Mouse (Mus musculus): ENCODE measurements around the gene Grm4. TPM values are rescaled to one million over a fixed set of nuclear protein-coding genes. Genes with fewer than 3 reads are reported as not detected.

Gene Grm4
- total RNA-seq, 2 experiments from 2014 or later: 14.4 to 18.2 TPM

GRCm38 (mm10) chr17:27500811-27501210, 20.4 kb downstream of the Grm4 start:
- DNase-seq: no peak

GRCm38 (mm10) chr17:27499080-27499479, 22.1 kb downstream of the Grm4 start:
- intact Hi-C loops (cut with DNase I): no loop called here
- peak; percentile 53 for DNase-seq

More at GRCm38 (mm10) chr17:27500811-27501210, 20.4 kb downstream of the Grm4 start:
- intact Hi-C loops (cut with DNase I): no loop called here

DNA sequence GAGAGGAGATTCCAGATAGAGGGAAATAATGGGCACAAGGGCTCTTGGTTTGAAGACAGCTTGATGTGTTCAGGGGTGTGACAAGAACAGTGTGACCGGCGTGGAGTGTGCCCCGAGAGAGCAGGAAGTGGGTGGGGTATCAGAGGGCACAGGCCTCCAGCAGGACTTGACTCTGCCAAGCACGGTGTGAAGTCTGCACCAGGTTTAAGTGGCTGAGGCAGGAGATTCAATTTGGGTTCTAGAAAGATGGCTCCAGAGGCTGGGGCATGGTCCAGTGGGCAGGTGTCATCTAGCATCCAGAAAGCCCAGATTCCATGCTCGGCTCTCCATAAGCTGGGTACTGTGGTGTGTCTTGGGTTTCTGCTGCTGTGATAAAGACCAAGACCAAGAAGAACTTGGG, 23.4 kb downstream of the Grm4 start:
- intact Hi-C loops (cut with DNase I): no loop called here
- no peak for DNase-seq

DNA sequence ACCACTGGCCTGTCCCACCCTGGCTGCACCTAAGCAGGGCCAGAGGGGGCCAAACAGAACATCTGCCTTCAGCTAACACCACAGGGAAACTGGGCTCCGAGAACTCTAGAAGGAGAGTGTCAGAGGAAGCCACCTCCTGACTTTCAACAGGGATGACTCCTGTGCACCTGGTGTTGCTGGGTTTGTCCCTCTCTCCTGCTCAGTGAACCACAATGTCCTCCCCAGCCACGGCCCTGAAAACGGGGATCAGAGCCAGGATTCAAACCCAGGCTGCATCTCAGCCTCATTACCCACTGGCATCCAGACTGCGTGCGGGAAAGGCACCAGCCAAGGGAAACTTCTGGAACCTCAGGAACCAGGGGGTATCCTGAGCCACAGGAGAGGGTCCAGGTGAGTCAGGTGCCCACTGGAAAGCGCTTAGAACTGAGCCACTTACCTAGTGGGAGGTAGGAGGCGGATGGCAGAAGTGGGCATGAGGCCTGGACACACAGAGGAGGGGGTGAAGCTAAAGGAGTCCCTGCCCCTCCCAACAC, 26.1 kb downstream of the Grm4 start:
- intact Hi-C loops (cut with DNase I): no loop called here
- DNase-seq: no peak

- intact Hi-C loops (cut with DNase I): no loop called here
- no peak for DNase-seq
Observed at GRCm38 (mm10) chr17:27493969-27494368, 27.2 kb downstream of the Grm4 start.

DNA sequence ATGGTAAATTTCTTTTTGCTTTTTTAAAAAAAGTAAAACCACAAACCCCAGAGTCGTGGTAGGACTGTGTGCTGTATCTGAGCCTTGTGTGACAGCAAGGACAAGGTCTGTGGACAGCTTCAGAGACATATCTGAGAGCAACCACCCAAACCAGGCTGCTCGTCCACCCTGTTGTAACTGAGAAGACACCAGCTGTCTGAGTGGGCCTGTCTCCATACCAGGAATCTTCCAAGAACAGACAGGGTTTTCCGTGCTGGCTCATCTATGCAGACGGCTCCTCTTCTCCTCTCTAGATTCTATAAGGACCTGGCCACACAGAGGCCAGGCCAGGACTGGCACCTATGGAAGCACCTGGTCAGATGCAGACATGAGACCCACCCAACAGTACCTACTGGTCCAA, 27.8 kb downstream of the Grm4 start:
- no peak for DNase-seq
- intact Hi-C loops (cut with DNase I): no loop called here

GRCm38 (mm10) chr17:27488173-27488823, 32.9 kb downstream of the Grm4 start:
- peak; percentile 43 for DNase-seq
- intact Hi-C loops (cut with DNase I): no loop called here

- DNase-seq: no peak
- intact Hi-C loops (cut with DNase I): no loop called here
Observed at GRCm38 (mm10) chr17:27485940-27486339, 35.3 kb downstream of the Grm4 start.

GRCm38 (mm10) chr17:27483571-27483970, 37.6 kb downstream of the Grm4 start:
- DNase-seq: no peak
- intact Hi-C loops (cut with DNase I): no loop called here

- intact Hi-C loops (cut with DNase I): no loop called here
- DNase-seq: no peak
Observed at GRCm38 (mm10) chr17:27480143-27481103, 40.8 kb downstream of the Grm4 start.

DNA sequence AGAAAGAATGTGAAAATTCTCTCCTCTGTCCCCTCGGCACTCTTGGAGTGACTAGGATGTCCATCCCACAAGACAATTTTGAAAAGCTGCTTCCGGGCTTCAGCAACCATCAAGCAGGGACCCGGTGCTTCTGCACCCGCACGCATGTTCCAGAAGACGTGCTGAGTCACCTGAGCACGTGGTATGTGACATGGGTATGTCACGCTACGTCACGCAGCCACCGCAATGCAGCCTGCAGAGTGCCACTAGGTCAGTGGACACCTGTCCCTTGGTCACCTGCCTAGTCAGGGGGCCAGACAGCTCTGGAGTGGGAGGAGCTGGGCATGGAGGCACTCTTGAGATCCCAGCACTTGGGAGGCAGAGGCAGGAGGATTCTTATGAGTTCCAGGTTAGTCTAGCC, 45.6 kb downstream of the Grm4 start:
- DNase-seq: no peak
- intact Hi-C loops (cut with DNase I): no loop called here

DNA sequence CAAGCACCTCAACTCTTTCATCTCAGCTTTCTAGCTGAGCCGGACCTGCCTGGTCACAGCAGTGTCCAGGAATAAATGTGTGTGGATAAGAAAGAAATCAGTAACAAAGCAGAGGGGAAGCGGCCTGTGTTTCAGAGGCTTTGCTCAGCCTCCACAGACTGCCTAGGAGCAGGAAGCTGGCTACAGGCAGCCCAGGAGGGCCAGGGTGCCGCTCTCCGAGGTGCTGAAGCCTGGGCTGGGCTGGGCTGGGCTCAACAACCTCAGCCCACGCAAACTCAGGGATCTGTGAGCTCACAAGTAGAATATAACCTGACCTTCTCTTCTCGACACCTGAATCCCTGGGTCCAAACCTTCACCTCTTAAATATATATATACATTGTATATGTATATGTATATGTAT, 54.6 kb downstream of the Grm4 start:
- no peak for DNase-seq
- intact Hi-C loops (cut with DNase I): no loop called here

GRCm38 (mm10) chr17:27465924-27466323, 55.3 kb downstream of the Grm4 start:
- intact Hi-C loops (cut with DNase I): no loop called here
- DNase-seq: no peak

DNA sequence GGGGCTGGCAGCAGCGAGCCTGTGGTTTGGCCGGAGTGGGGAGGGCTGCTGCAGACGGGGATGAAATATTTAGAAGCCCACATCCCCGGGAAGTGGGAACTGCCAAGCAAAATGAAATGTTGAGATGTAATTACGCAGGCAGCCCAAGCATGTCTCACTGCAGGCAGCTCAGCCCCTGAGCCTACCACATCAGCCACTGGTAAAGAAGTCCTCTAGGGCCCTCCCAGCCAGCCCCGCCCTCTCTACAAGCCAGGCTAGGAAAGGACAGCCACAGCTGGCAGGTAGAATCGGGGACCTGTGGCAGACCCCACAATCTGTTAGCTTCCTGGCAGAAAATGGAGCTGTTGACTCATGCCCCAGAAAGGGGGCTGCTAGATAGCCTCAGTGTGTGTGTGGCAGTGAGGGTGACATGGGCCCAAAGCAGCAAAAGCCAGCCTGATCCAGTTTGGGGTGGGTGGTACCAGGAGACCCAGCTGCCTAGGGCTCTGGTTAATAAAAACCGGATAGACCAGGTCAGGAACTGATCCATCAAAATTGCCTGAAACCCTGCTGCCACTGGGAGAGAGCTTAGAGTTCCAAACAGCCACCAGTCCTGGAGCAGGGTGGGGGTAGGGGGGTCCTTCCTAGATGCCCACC, 56.8 kb downstream of the Grm4 start:
- no peak for DNase-seq
- intact Hi-C loops (cut with DNase I): no loop called here

GRCm38 (mm10) chr17:27459979-27460378, 61.2 kb downstream of the Grm4 start:
- intact Hi-C loops (cut with DNase I): no loop called here
- no peak for DNase-seq

DNA sequence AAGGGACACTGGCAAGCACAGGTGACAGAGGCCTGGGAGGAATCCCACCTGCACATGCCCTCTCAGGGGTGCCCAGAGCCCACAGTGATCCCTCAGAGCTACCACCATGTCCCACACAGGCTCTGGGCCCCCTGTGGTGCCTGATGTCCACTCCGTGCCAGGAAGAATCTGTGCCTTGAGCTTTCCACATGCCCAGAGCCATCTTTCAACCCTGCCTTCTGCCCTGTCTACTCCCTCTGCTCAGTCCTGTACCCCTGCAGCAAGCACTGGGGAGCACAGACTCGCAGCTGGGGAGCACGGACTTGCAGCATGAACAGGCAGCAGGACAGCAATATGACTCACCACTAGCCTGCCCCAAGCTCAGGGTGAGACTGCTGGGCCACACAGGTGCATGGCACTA, 62.0 kb downstream of the Grm4 start:
- intact Hi-C loops (cut with DNase I): no loop called here
- no peak for DNase-seq

DNA sequence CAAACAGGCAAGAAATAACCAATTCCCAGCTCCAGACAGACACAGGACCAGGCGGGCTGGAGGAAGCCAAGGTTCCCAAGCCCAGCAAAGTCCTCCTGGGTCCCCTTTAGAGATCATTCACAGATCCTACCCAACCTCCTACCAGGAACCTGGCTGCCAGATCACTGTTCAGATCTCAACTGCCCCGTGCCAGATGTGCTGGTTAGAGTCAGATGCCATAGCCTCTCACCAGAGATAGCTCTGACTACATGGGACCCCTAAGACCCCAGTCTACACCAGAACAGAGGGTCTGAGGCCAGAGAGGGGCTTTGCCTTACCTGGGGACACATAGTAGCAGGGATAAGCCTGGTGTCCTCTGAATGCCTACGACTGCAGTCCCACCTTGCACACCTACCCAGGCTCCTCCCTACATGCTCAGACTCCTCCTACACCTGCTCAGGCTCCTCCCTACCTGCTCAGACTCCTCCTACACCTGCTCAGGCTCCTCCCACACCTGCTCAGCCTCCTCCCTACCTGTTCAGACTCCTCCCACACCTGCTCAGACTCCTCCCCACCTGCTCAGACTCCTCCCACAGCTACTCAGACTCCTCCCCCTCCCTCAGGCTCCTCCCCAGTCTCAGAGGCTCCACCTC, 63.2 kb downstream of the Grm4 start:
- DNase-seq: no peak
- intact Hi-C loops (cut with DNase I): no loop called here

DNA sequence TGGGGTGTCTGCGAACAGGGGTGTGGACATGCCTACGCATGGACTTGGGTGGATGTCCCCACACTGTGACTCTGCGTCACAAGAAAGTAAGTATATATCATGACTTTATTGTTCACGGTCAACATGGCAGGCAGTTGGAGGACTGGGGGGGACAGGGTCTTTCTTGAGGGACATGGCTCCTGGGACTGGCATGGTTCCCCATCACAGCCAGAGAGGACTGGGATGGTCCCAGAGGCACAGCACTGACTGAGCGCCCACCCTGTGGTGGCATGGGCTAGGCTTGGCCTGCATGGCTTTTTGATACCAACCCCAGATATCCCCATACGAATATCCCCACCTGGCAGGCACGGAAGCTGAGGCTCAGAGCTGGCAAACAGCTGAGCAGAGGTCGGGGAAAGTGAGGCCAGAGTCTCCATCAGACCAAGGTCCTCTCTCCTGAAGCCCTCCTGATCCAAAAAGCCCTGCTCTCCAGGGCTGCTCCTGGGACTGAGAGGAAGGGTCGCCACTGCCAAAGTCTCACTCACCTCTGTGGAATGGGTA, 64.1 kb downstream of the Grm4 start:
- intact Hi-C loops (cut with DNase I): no loop called here
- no peak for DNase-seq

DNA sequence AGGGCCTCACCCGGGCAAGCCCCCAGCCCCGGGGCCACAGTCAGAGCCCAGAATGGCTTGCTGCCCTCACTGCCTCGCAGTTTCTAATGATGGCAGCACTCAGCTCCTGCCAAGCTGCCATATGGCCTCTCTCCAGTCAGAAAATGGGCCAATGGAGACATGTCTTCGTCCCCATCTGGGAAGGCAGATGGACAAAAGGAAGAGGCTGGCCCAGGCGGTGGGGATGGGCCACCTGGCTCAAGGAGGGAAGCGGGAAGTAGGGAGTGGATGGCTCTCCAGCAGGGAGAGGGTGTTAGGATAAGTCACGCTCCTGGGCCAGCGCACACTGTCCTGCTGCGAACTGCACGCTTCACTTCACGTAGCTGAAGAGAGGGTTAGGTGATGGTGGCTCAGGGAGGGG, 64.8 kb downstream of the Grm4 start:
- peak; percentile 93 for DNase-seq
- intact Hi-C loops (cut with DNase I): no loop called here

- DNase-seq: no peak
- intact Hi-C loops (cut with DNase I): no loop called here
Observed at GRCm38 (mm10) chr17:27455012-27455784, 66.0 kb downstream of the Grm4 start.
